Mouse (Mus musculus) cerebellum, adult 2 months (tissue): ENCODE results near the gene Fam168b. TPM values are rescaled to one million over a fixed set of nuclear protein-coding genes. Genes with fewer than 3 reads are reported as not detected.

Experiments used
- DNase-seq, 2 experiments: peaks; one replicate each; pipeline ENCODE4 v3.0.0; 2021
- H3K27ac ChIP-seq: fragments of 200-500 bp; 2 replicates; pipeline ENCODE4 v1.5.1; 2012; ENCODE audit warnings: low read length, control low read depth, inconsistent platforms; ENCODE audit not compliant: insufficient read depth
- H3K27me3 ChIP-seq: fragments of 200-500 bp; 2 replicates; pipeline ENCODE4 v1.6.1; 2012; ENCODE audit warnings: inconsistent platforms, mild to moderate bottlenecking, low read length, moderate library complexity; ENCODE audit not compliant: control insufficient read depth, insufficient read depth
- H3K4me1 ChIP-seq: fragments of 200-500 bp; 2 replicates; pipeline ENCODE4 v1.6.1; 2011; ENCODE audit warnings: low read length; ENCODE audit not compliant: control insufficient read depth, insufficient read depth
- H3K4me3 ChIP-seq: fragments of 200-500 bp; replicated peaks from 2 replicates; pipeline ENCODE3; 2011; ENCODE audit warnings: mild to moderate bottlenecking, low read depth, low read length, control low read depth; ENCODE audit not compliant: insufficient read depth
- CTCF ChIP-seq: fragments of 200-500 bp; IDR thresholded peaks from 2 replicates; pipeline ENCODE4 v1.5.1; 2011; ENCODE audit warnings: low read depth, mild to moderate bottlenecking, control low read depth, low read length, moderate library complexity, borderline replicate concordance; ENCODE audit not compliant: insufficient read depth
- POLR2A ChIP-seq: fragments of 200-500 bp; IDR thresholded peaks from 2 replicates; pipeline ENCODE4 v1.6.1; 2011; ENCODE audit warnings: low read length, control low read depth, borderline replicate concordance; ENCODE audit not compliant: insufficient read depth
- WGBS: fragments of 180-500 bp; shearing (Covaris S2); methylation state at CpG from one replicate; pipeline ENCODE4 v1.1.7; 2018; 5-methylcytosine and 5-hydroxymethylcytosine counted together
- polyA plus RNA-seq: library from polyadenylated mRNA; depleted of rRNA; stranded (reverse); fragments of >200 nt; gene quantifications from 2 replicates; pipeline ENCODE4 v1.2.3, GENCODE M21; 2012

The Fam168b gene
- polyA plus RNA-seq, 1 experiment = 230 TPM

GRCm38 (mm10) chr1:34830934-34831333, 11.9 kb downstream of the Fam168b start:
- Histone ChIP-seq H3K4me3 (no peak overlapping the region), H3K27me3 (no peaks in the 10 kb centered on the region), H3K27ac (no peak overlapping the region), H3K4me1 (peaks cover 11% of the 10 kb centered on the region)
- no peak for DNase-seq
- WGBS = 38% methylated on average over 2 of the region's 2 CpGs
- TF ChIP-seq CTCF (no peak), POLR2A (no peak)

- TF ChIP-seq CTCF (no peak), POLR2A (no peak)
- H3K4me3 ChIP-seq = no peak overlapping the region
- H3K27me3 ChIP-seq = no peaks in the 10 kb centered on the region
- DNase-seq = no peak
- H3K4me1 ChIP-seq = peaks cover 7% of the 10 kb centered on the region
- 84% methylated on average over 5 of the region's 5 CpGs for WGBS
- no peak overlapping the region for H3K27ac ChIP-seq
Observed at GRCm38 (mm10) chr1:34828528-34829294, 14.2 kb downstream of the Fam168b start.

DNA sequence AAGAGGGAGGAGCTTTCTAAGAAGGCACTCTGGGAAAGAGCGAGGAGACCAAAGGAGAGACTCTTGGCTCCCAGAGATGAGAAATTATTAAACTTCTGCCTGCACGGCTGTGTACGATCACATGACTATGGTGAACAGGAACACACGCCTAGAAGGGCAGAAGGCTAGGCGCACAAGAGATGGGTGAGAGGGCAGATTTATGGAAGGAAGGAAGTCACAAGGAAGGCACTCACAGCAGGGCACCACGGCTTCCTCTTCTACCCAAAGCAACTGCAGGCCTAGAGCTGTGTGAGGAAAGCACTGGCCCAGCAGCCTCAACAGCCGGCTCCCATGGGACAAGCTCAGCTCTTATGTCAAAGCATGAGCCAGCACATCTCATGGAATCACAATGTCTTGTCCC, 15.0 kb downstream of the Fam168b start:
- Histone ChIP-seq H3K27me3 (no peaks in the 10 kb centered on the region), H3K27ac (no peak overlapping the region), H3K4me3 (no peak overlapping the region), H3K4me1 (peaks cover 7% of the 10 kb centered on the region)
- TF ChIP-seq POLR2A = no peak
- TF ChIP-seq CTCF = no peak
- WGBS = 58% methylated on average over 7 of the region's 7 CpGs
- no peak for DNase-seq

GRCm38 (mm10) chr1:34825909-34826308, 17.0 kb downstream of the Fam168b start:
- WGBS = 68% methylated on average over 9 of the region's 9 CpGs
- Histone ChIP-seq H3K27me3 (no peaks in the 10 kb centered on the region), H3K4me1 (0 out of 2 replicates have a peak, but pooled peaks cover 4% of the 10 kb centered on the region), H3K27ac (no peak overlapping the region), H3K4me3 (no peak overlapping the region)
- DNase-seq = no peak
- TF ChIP-seq CTCF = no peak
- TF ChIP-seq POLR2A = no peak

GRCm38 (mm10) chr1:34824208-34824607, 18.7 kb downstream of the Fam168b start:
- WGBS = 83% methylated on average over 8 of the region's 8 CpGs
- no peaks in the 10 kb centered on the region for H3K27me3 ChIP-seq
- H3K4me3 ChIP-seq = no peak overlapping the region
- no peak for DNase-seq
- 0 out of 2 replicates have a peak, but pooled peaks cover 4% of the 10 kb centered on the region for H3K4me1 ChIP-seq
- no peak for TF ChIP-seq POLR2A
- no peak for TF ChIP-seq CTCF
- H3K27ac ChIP-seq = no peak overlapping the region

- Histone ChIP-seq H3K4me3 (no peak overlapping the region), H3K4me1 (no peaks in the 10 kb centered on the region), H3K27ac (no peak overlapping the region), H3K27me3 (no peaks in the 10 kb centered on the region)
- 87% methylated on average over 6 of the region's 6 CpGs for WGBS
- no peak for TF ChIP-seq CTCF
- TF ChIP-seq POLR2A = no peak
- DNase-seq = no peak
Observed at GRCm38 (mm10) chr1:34823353-34823752, 19.5 kb downstream of the Fam168b start.

GRCm38 (mm10) chr1:34822746-34823145, 20.1 kb downstream of the Fam168b start:
- TF ChIP-seq CTCF (no peak), POLR2A (no peak)
- no peak for DNase-seq
- Histone ChIP-seq H3K4me1 (no peaks in the 10 kb centered on the region), H3K27ac (no peak overlapping the region), H3K27me3 (no peaks in the 10 kb centered on the region), H3K4me3 (no peak overlapping the region)
- 88% methylated on average over 7 of the region's 7 CpGs for WGBS

DNA sequence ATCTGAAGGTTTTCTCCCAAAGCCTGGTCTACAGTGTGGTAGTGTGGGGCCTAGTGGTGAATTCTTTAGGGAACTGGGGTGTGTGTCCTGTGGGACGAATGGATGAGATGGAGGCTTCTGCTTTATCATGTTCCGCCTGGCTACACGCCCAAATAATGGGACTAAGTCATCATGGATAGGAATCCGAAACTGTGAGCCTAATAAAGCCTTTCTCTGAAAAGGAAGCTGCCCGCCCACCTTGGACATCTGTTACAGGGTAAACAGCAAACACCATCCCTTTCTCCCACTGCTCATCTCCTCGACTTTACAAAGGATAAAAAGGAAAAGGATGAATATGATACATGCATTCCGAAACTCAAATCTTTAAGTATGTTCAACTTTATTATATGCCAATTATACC, 20.9 kb downstream of the Fam168b start:
- WGBS = 89% methylated on average over 7 of the region's 7 CpGs
- no peak for TF ChIP-seq POLR2A
- no peak for TF ChIP-seq CTCF
- no peaks in the 10 kb centered on the region for H3K27me3 ChIP-seq
- no peak overlapping the region for H3K27ac ChIP-seq
- no peak overlapping the region for H3K4me3 ChIP-seq
- DNase-seq = no peak
- no peaks in the 10 kb centered on the region for H3K4me1 ChIP-seq
